Mouse (Mus musculus): ENCODE measurements at regions not wholly inside any gene's neighbourhood (a gene's known extent, or its start where the extent isn't known, plus 50 kb on each side); places are given as distances from the start of the nearest gene placed in this dataset.
A peak's percentile ranks its signal among the peaks of the same experiment; 100 is the strongest.

GRCm38 (mm10) chr6:73401059-73401458 is 68.4 kb downstream of the 4931417E11Rik start:
- ATAC-seq: no peak

GRCm38 (mm10) chr6:73389301-73389700 is 80.2 kb downstream of the 4931417E11Rik start:
- ATAC-seq: no peak

GRCm38 (mm10) chr6:73386261-73386660 is 83.2 kb downstream of the 4931417E11Rik start:
- ATAC-seq: no peak

- no peak for ATAC-seq
Observed at GRCm38 (mm10) chr6:73379825-73380224, 89.6 kb downstream of the 4931417E11Rik start.

- no peak for ATAC-seq
Observed at GRCm38 (mm10) chr6:73377884-73378283, 91.6 kb downstream of the 4931417E11Rik start.

- no peak for ATAC-seq
Observed at GRCm38 (mm10) chr6:73376291-73376690, 93.2 kb downstream of the 4931417E11Rik start.

GRCm38 (mm10) chr6:73372901-73373300 is 96.6 kb downstream of the 4931417E11Rik start:
- no peak for ATAC-seq

- ATAC-seq: no peak
Observed at GRCm38 (mm10) chr6:73371866-73372265, 97.6 kb downstream of the 4931417E11Rik start.

GRCm38 (mm10) chr6:73370901-73371300 is 98.6 kb downstream of the 4931417E11Rik start:
- ATAC-seq: no peak

GRCm38 (mm10) chr6:73368836-73369141 is 100.7 kb downstream of the 4931417E11Rik start:
- ATAC-seq: no peak

GRCm38 (mm10) chr6:73368047-73368835 is 101.2 kb downstream of the 4931417E11Rik start:
- no peak for ATAC-seq

- ATAC-seq: peak; percentile 53
Observed at GRCm38 (mm10) chr6:73367616-73368015, 101.9 kb downstream of the 4931417E11Rik start.

GRCm38 (mm10) chr6:73366626-73367025 is 102.8 kb downstream of the 4931417E11Rik start:
- ATAC-seq: no peak

GRCm38 (mm10) chr6:73365306-73365705 is 104.2 kb downstream of the 4931417E11Rik start:
- no peak for ATAC-seq

GRCm38 (mm10) chr6:73334995-73335394 is 86.8 kb downstream of the Suclg1 start:
- ATAC-seq: no peak

GRCm38 (mm10) chr6:73329666-73330065 is 81.5 kb downstream of the Suclg1 start:
- ATAC-seq: no peak

Data from CD4-positive, CD25-positive, alpha-beta regulatory T cell, adult 4 months (primary cell).